Mouse (Mus musculus): ENCODE data around the gene Thbs4.

- no peak for TF ChIP-seq GATA1 (IDR thresholded peaks at IDR 0.05; ENCODE audit: borderline replicate concordance, low read length)
- TF ChIP-seq FLI1 (IDR thresholded peaks at IDR 0.05; ENCODE audit: low read length): no peak
Observed at GRCm38 (mm10) chr13:92740671-92741270, 53.8 kb downstream of the Thbs4 start.
